Mouse (Mus musculus) ES-E14 (cell line): ENCODE measurements around the gene Mgmt.

Experiments
- CHD2 ChIP-seq: IDR thresholded peaks from 2 replicates; pipeline ENCODE4 v1.6.1; 2014; ENCODE audit warnings: mild to moderate bottlenecking, low read depth, low read length, inconsistent platforms
- HCFC1 ChIP-seq: IDR thresholded peaks from 2 replicates; pipeline ENCODE4 v1.6.1; 2012; ENCODE audit warnings: low read length, inconsistent platforms, borderline replicate concordance; ENCODE audit not compliant: insufficient read depth
- ZNF384 ChIP-seq: IDR thresholded peaks from 2 replicates; pipeline ENCODE4 v1.6.1; 2012; ENCODE audit warnings: low read depth, low read length, inconsistent platforms

GRCm38 (mm10) chr7:136851946-136852345, 42.5 kb upstream of the Mgmt start:
- TF ChIP-seq ZNF384 (no peak), CHD2 (no peak), HCFC1 (no peak)
